Mouse (Mus musculus) hindbrain, embryonic 11.5 days (tissue): ENCODE measurements around the gene Fkbp11. TPM values are rescaled to one million over a fixed set of nuclear protein-coding genes. Genes with fewer than 3 reads are reported as not detected.
"Not testable (repeated sequence)": the region's sequence is repeated elsewhere in the genome, so short reads cannot be mapped to it uniquely, and the experiment has no call there.

Experiments
- ATAC-seq: fragments of 200-750 bp; cut with Nextera tagmentation; 2 replicates; pipeline ENCODE4 v1.8.0; 2017; ENCODE audit warnings: mild to moderate bottlenecking, moderate TSS enrichment, moderate library complexity; ENCODE audit not compliant: low FRiP score
- DNase-seq: peaks from one replicate; pipeline ENCODE4 v3.0.0-alpha.2; 2015; ENCODE audit warnings: low spot score
- H3K27ac ChIP-seq: fragments of 300-500 bp; sonication (generic); 2 replicates; pipeline ENCODE4 v1.5.1; 2014; ENCODE audit warnings: mild to moderate bottlenecking, low read depth, low read length
- H3K27me3 ChIP-seq: fragments of 300-500 bp; sonication (generic); 2 replicates; pipeline ENCODE4 v1.6.1; 2014; ENCODE audit warnings: mild to moderate bottlenecking, low read length, moderate library complexity, mixed read lengths; ENCODE audit not compliant: control insufficient read depth, insufficient read depth
- H3K36me3 ChIP-seq: fragments of 300-500 bp; sonication (generic); 2 replicates; pipeline ENCODE4 v1.6.1; 2014; ENCODE audit warnings: mild to moderate bottlenecking, low read length, moderate library complexity, mixed read lengths; ENCODE audit not compliant: control insufficient read depth, insufficient read depth
- H3K4me1 ChIP-seq: fragments of 300-500 bp; sonication (generic); replicated peaks from 2 replicates; pipeline ENCODE4 v1.6.1; 2014; ENCODE audit warnings: low read length, mixed read lengths; ENCODE audit not compliant: control insufficient read depth, insufficient read depth
- H3K4me2 ChIP-seq: fragments of 300-500 bp; sonication (generic); replicated peaks from 2 replicates; pipeline ENCODE4 v1.6.1; 2014; ENCODE audit warnings: mild to moderate bottlenecking, low read depth, low read length
- H3K4me3 ChIP-seq: fragments of 300-500 bp; sonication (generic); 2 replicates; pipeline ENCODE4 v1.5.1; 2014; ENCODE audit warnings: low read depth, low read length
- H3K9ac ChIP-seq: fragments of 300-500 bp; sonication (generic); 2 replicates; pipeline ENCODE4 v1.6.1; 2014; ENCODE audit warnings: low read depth, low read length
- H3K9me3 ChIP-seq: fragments of 300-500 bp; sonication (generic); 2 replicates; pipeline ENCODE4 v1.6.1; 2016; ENCODE audit warnings: low read length; ENCODE audit not compliant: control insufficient read depth
- WGBS: fragments of 180-500 bp; shearing (Covaris S2); extraction: QIAGEN DNeasy Blood & Tissue Kit; methylation state at CpG from one replicate; pipeline ENCODE4 v1.1.7; 2014; 5-methylcytosine and 5-hydroxymethylcytosine counted together
- polyA plus RNA-seq: library from polyadenylated mRNA; unstranded; fragments of >200 nt; fragmentation: Nextera tagmentation; extraction: Ambion mirVana; gene quantifications from 2 replicates; pipeline ENCODE4 v1.2.1, GENCODE M21; 2014

Gene Fkbp11
- polyA plus RNA-seq, 1 experiment from 2014 or later = 15.5 TPM

GRCm38 (mm10) chr15:98746344-98746965, 18.5 kb upstream of the Fkbp11 start:
- Histone ChIP-seq H3K27ac (no peak overlapping the region), H3K4me2 (no peak overlapping the region), H3K27me3 (no peaks in the 10 kb centered on the region), H3K4me1 (no peaks in the 10 kb centered on the region), H3K4me3 (no peak overlapping the region), H3K36me3 (0 out of 2 replicates have a peak, but pooled peaks cover 2% of the 10 kb centered on the region), H3K9me3 (no peaks in the 10 kb centered on the region), H3K9ac (no peak overlapping the region)
- DNase-seq (no peak), ATAC-seq (no peak)
- 88% methylated on average over 10 of the region's 10 CpGs for WGBS

DNA sequence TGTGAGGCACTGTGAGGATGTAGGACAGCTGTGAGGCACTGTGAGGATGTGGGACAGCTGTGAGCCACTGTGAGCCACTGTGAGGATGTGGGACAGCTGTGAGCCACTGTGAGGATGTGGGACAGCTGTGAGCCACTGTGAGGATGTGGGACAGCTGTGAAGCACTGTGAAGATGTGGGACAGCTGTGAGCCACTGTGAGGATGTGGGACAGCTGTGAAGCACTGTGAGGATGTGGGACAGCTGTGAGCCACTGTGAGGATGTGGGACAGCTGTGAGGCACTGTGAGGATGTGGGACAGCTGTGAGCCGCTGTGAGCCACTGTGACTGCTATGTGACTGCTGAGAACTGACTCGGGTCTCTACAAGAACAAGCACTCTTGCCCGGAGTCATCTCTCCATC, 15.9 kb upstream of the Fkbp11 start:
- WGBS = 89% methylated on average over 3 of the region's 3 CpGs
- H3K4me2 ChIP-seq, DNase-seq, H3K27ac ChIP-seq, H3K4me3 ChIP-seq, H3K9me3 ChIP-seq, H3K27me3 ChIP-seq, H3K36me3 ChIP-seq, H3K9ac ChIP-seq, H3K4me1 ChIP-seq, ATAC-seq: not testable (repeated sequence)

- no peak overlapping the region for H3K9ac ChIP-seq
- ATAC-seq = no peak
- H3K4me2 ChIP-seq = no peak overlapping the region
- 0 out of 2 replicates have a peak, but pooled peaks cover 2% of the 10 kb centered on the region for H3K36me3 ChIP-seq
- no peak overlapping the region for H3K4me3 ChIP-seq
- H3K27ac ChIP-seq = no peak overlapping the region
- H3K27me3 ChIP-seq = no peaks in the 10 kb centered on the region
- no peak for DNase-seq
- no peaks in the 10 kb centered on the region for H3K9me3 ChIP-seq
- 91% methylated on average over 8 of the region's 8 CpGs for WGBS
- no peaks in the 10 kb centered on the region for H3K4me1 ChIP-seq
Measured at GRCm38 (mm10) chr15:98742766-98743428, 14.9 kb upstream of the Fkbp11 start.

GRCm38 (mm10) chr15:98740219-98740618, 12.2 kb upstream of the Fkbp11 start:
- ATAC-seq = no peak
- H3K4me3 ChIP-seq = no peak overlapping the region
- H3K9ac ChIP-seq = no peak overlapping the region
- no peak overlapping the region for H3K27ac ChIP-seq
- no peaks in the 10 kb centered on the region for H3K4me1 ChIP-seq
- no peak overlapping the region for H3K4me2 ChIP-seq
- 91% methylated on average over 8 of the region's 8 CpGs for WGBS
- H3K36me3 ChIP-seq = 0 out of 2 replicates have a peak, but pooled peaks cover 6% of the 10 kb centered on the region
- DNase-seq = no peak
- no peaks in the 10 kb centered on the region for H3K27me3 ChIP-seq
- no peaks in the 10 kb centered on the region for H3K9me3 ChIP-seq

DNA sequence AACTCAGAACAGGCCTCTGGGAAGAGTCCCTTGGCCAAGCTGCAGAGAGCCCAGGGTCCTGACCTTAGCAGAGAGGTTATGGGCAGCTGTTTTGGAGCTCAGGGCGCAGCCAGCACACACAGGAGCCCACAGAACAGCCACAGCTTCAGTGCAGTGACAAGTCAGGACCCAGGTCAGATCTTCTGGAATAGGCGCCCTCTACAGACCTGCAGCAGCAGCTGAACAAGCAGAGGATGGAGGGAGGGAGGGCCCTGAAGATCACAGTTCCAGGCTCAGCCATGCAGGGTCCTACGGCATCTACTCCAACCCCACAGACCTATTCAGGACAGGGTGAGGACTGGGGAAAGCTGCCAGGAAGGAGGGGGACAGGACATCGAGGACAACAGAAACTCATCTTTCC, 10.8 kb upstream of the Fkbp11 start:
- Histone ChIP-seq H3K27ac (no peak overlapping the region), H3K9me3 (no peaks in the 10 kb centered on the region), H3K27me3 (no peaks in the 10 kb centered on the region), H3K4me3 (no peak overlapping the region), H3K4me2 (no peak overlapping the region), H3K9ac (no peak overlapping the region), H3K36me3 (0 out of 2 replicates have a peak, but pooled peaks cover 6% of the 10 kb centered on the region), H3K4me1 (no peaks in the 10 kb centered on the region)
- DNase-seq (no peak), ATAC-seq (no peak)
- 63% methylated on average over 4 of the region's 4 CpGs for WGBS

GRCm38 (mm10) chr15:98737881-98738280, 9.9 kb upstream of the Fkbp11 start:
- no peaks in the 10 kb centered on the region for H3K27me3 ChIP-seq
- no peak overlapping the region for H3K4me3 ChIP-seq
- no peak for ATAC-seq
- H3K9me3 ChIP-seq = no peaks in the 10 kb centered on the region
- H3K9ac ChIP-seq = no peak overlapping the region
- no peak overlapping the region; the same call in 1 of the 2 replicates for H3K27ac ChIP-seq
- 0 out of 2 replicates have a peak, but pooled peaks cover 6% of the 10 kb centered on the region for H3K36me3 ChIP-seq
- no peak overlapping the region for H3K4me2 ChIP-seq
- no peaks in the 10 kb centered on the region for H3K4me1 ChIP-seq
- no peak for DNase-seq

DNA sequence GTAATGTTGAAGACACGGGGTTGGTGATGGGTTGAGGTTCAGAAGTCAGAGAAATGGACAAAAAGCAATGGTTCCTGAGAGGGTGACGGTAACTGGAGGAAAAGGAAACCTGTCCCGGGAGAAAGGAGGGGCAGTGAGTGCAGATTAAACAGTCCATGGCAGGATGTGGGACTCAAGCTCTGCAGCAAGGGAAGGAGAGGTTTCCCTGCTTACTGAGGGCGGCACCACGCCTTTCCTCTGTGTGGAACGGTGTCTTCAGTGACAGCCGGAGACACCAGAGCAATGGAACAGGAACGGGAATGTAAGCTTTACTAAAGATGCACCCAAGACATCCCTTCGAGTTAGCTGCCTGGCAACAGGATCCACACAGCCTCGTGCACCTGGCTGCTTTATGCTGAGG, 8.5 kb upstream of the Fkbp11 start:
- Histone ChIP-seq H3K4me3 (no peak overlapping the region), H3K4me2 (no peak overlapping the region), H3K27me3 (no peaks in the 10 kb centered on the region), H3K27ac (no peak overlapping the region), H3K9me3 (no peaks in the 10 kb centered on the region), H3K9ac (no peak overlapping the region), H3K4me1 (no peaks in the 10 kb centered on the region), H3K36me3 (0 out of 2 replicates have a peak, but pooled peaks cover 4% of the 10 kb centered on the region)
- no peak for ATAC-seq
- WGBS = 92% methylated on average over 10 of the region's 10 CpGs
- no peak for DNase-seq

DNA sequence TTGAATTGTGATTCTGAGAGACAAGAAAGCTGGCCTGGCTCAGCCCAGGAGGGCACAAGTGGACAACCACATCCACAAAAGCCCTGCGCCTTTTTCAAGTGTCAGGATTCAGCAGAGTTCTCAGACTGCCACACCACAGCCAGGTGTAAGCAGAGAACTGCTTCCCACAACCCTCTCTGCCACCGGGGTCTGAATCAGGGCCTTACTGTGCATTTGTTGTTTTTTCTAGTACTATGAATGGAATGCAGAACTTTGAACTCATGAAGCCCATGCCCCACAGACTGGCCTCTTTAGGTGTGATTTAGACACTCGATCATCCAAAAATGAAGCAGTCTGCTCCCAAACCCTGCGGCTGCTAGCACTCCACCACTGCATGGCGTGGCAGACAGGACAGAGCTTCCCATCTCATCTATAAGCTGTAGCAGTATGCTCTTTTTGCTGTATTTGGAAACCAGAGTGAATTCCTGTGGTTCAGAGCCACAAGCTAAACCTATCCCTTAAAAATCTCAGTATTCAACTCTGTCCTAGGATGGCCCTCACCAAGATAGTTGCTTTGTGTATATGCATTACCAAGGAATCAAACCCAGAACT, 6.1 kb upstream of the Fkbp11 start:
- H3K9me3 ChIP-seq = no peaks in the 10 kb centered on the region
- H3K4me1 ChIP-seq = no peaks in the 10 kb centered on the region
- ATAC-seq = no peak
- H3K4me2 ChIP-seq = no peak overlapping the region
- WGBS = 83% methylated on average over 5 of the region's 5 CpGs
- no peaks in the 10 kb centered on the region for H3K27me3 ChIP-seq
- H3K4me3 ChIP-seq = no peak overlapping the region
- no peak for DNase-seq
- H3K9ac ChIP-seq = no peak overlapping the region
- no peak overlapping the region for H3K27ac ChIP-seq
- H3K36me3 ChIP-seq = 0 out of 2 replicates have a peak, but pooled peaks cover 4% of the 10 kb centered on the region
